Mouse (Mus musculus): ENCODE measurements around the gene Ksr2.

DNA sequence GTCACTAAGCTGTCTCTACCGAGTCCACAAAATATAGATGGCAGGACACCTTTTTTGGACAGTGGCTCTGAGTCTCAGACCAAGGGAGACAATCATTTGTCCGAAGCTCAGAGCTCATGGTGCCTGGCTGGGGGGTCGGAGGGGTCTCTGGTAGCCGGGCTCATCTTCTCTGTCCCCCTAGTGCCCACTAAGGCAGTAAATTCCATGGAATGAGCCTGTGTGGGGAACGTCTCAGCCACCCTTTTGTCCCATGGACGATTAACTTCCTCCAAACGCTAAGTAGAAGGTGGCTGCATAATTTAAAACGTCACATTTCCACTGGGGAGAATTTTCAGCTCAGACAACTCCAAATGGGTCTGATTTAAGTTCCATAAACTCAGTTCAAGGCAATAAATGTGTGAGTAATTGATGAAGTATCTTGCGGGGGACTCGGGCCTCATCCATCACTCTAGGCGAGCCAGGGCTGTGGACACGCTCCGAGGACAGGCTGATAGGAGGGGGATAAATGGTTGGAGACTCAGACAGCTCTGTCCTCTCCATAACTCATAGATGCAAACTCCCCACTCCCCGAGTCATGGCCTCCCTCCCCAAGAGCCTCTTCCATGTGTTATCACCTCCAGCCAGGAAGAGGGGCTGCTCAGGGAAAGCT is 237.6 kb downstream of the Ksr2 start:
- TF ChIP-seq CTCF (IDR thresholded peaks at IDR 0.05; ENCODE audit: low read depth, low read length) (no peak), POLR2AphosphoS5 (IDR thresholded peaks at IDR 0.05; ENCODE audit: insufficient replicate concordance, low read depth, low read length) (no peak)

Data from G1E (cell line).